7 mouse cellular contexts compared by ENCODE assay signal in genomic region chr4:77797391-77797790, GRCm38 (mm10).
A peak's percentile ranks its signal among the peaks of the same experiment; 100 is the strongest.
DNase-seq lines count a peak whose midpoint lies in the region; TF ChIP-seq lines count a peak whose summit lies in the region.
"Not testable (repeated sequence)": the region's sequence is repeated elsewhere in the genome, so short reads cannot be mapped to it uniquely, and the experiment has no call there.

No protein-coding gene starts in this region.

- H3K79me2 ChIP-seq in heart, adult 2 months (replicated peaks; ENCODE audit: control insufficient read depth, insufficient read depth, low read length) = not testable (repeated sequence)

- H3K4me1 ChIP-seq in heart, adult 2 months (ENCODE audit: control insufficient read depth, insufficient read depth, low read length); heart, embryonic 10.5 days: not testable (repeated sequence)

- not testable (repeated sequence) for TF ChIP-seq CTCF in heart, adult 2 months (IDR thresholded peaks at IDR 0.05)

- H3K9ac ChIP-seq in heart, adult 2 months (ENCODE audit: low read depth, low read length) = not testable (repeated sequence)

- intact Hi-C loops in heart, adult 2 months (cut with DNase I); heart, postnatal 10 days (cut with DNase I): not testable (repeated sequence)

- WGBS in heart, adult 2 months = 18% methylated on average over 1 of the region's 1 CpGs
- WGBS in heart, embryonic 10.5 days = 30% methylated on average over 1 of the region's 1 CpGs

- H3K9me3 ChIP-seq in heart, embryonic 10.5 days = not testable (repeated sequence)

- H3K27ac ChIP-seq in heart, adult 2 months; heart, embryonic 10.5 days: not testable (repeated sequence)

- H3K36me3 ChIP-seq in heart, adult 2 months (ENCODE audit: control insufficient read depth, insufficient read depth, low read length); heart, embryonic 10.5 days: not testable (repeated sequence)

- TF ChIP-seq POLR2A in heart, adult 2 months (IDR thresholded peaks at IDR 0.05; ENCODE audit: insufficient read depth, low read depth, low read length) = not testable (repeated sequence)

- peak; percentile 94 for DNase-seq in heart, adult 11 months
- peak; percentile 5 to 24 for DNase-seq in heart, adult 18-20 months
- peak; percentile 15 for DNase-seq in heart, adult 2 months
- peak; percentile 1 for DNase-seq in heart, adult 8-10 months (ENCODE audit: low spot score)
- peak; percentile 74 for DNase-seq in heart, embryonic 10.5 days (ENCODE audit: low spot score)
- DNase-seq in heart, postnatal 10 days = peak; percentile 25 to 27
- DNase-seq in heart, postnatal 4 days = peak; percentile 10

- not testable (repeated sequence) for TF ChIP-seq EP300 in heart, adult 2 months (IDR thresholded peaks at IDR 0.05; ENCODE audit: insufficient read depth, low read depth, low read length)

- not testable (repeated sequence) for H3K4me3 ChIP-seq in heart, adult 2 months; heart, embryonic 10.5 days

- not testable (repeated sequence) for H3K27me3 ChIP-seq in heart, adult 2 months (ENCODE audit: control insufficient read depth, insufficient read depth, low read length); heart, embryonic 10.5 days (ENCODE audit: insufficient read depth, poor library complexity, severe bottlenecking)

Comparison
In these comparisons a context has a peak if more than half of its experiments do, and no peak if none do; other contexts are left out.
1. DNase-seq: peak in every context shown above with its lines; median percentile 94 in heart, adult 11 months; 74 in heart, embryonic 10.5 days; 26 in heart, postnatal 10 days; 15 in heart, adult 2 months; 14 in heart, adult 18-20 months; 10 in heart, postnatal 4 days; 1 in heart, adult 8-10 months.